Mouse (Mus musculus): ENCODE results near the gene Ttc39a.

DNA sequence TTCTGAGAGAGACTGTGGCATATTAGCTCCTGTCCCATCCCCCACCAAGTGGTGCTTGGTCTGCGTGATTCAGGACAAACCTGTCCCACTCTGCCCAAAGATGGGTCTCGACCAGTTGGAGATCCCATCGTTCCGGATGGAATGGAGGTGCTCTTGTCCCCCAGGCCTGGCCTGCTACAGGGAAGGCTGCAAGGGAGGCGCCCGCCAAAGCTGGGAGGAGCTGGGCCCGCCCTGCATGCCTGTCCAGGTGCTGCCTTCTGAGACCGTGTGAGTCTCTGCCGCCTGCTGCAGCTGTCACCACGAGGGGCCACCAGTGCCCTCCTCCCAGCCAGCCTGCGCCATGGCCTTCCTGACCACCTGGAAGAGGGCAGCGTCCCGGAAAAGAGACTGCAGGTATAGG lies 12.5 kb upstream of the Ttc39a start:
- no peak for TF ChIP-seq CTCF (IDR thresholded peaks at IDR 0.05; ENCODE audit: extremely low read depth, insufficient read depth, insufficient read length, insufficient replicate concordance)
- no peak for TF ChIP-seq POLR2A (IDR thresholded peaks at IDR 0.05; ENCODE audit: low read depth, low read length)
